Mouse (Mus musculus) MEL (cell line): ENCODE data around the gene Chst12. TPM values are rescaled to one million over a fixed set of nuclear protein-coding genes. Genes with fewer than 3 reads are reported as not detected.

Experiments
- DNase-seq: peaks from one replicate; pipeline ENCODE4 v3.0.0; 2011; ENCODE audit warnings: low read depth, low spot score
- H3K27ac ChIP-seq: 2 replicates; pipeline ENCODE4 v1.5.1; 2012; ENCODE audit warnings: low read depth, mild to moderate bottlenecking, control low read depth, low read length, moderate library complexity; ENCODE audit not compliant: control insufficient read depth
- H3K27me3 ChIP-seq, 2 experiments: fragments of 150-350 bp in 1 of 2; sonication (generic) in 1 of 2; 2 replicates each; pipeline ENCODE4 v1.6.1; 2012; ENCODE audit warnings: low read length in 2 of 2, mild to moderate bottlenecking in 2 of 2, improper control_type of control experiment in 1 of 2, moderate library complexity in 1 of 2; ENCODE audit not compliant: insufficient read depth in 2 of 2, control insufficient read depth in 1 of 2
- H3K36me3 ChIP-seq, 2 experiments: 2 replicates each; pipeline ENCODE4 v1.6.1; 2012 to 2014; ENCODE audit warnings: low read length in 2 of 2, improper control_type of control experiment in 1 of 2, inconsistent platforms in 1 of 2, mild to moderate bottlenecking in 1 of 2; ENCODE audit not compliant: insufficient read depth in 2 of 2, control insufficient read depth in 1 of 2
- H3K4me1 ChIP-seq, 2 experiments: fragments of 150-350 bp in 1 of 2; sonication (generic) in 1 of 2; 2 replicates each; pipeline ENCODE4 v1.6.1; 2012; ENCODE audit warnings: low read length in 2 of 2, improper control_type of control experiment in 1 of 2, mild to moderate bottlenecking in 1 of 2; ENCODE audit not compliant: insufficient read depth in 2 of 2, control insufficient read depth in 1 of 2
- H3K4me3 ChIP-seq, 2 experiments: fragments of 150-350 bp in 1 of 2; sonication (generic) in 1 of 2; 2 replicates each; pipeline ENCODE4 v1.5.1; 2012; ENCODE audit warnings: low read depth in 2 of 2, low read length in 2 of 2, mild to moderate bottlenecking in 2 of 2, moderate library complexity in 2 of 2, control low read depth in 1 of 2, improper control_type of control experiment in 1 of 2; ENCODE audit not compliant: control insufficient read depth in 1 of 2, insufficient read depth in 1 of 2
- H3K79me2 ChIP-seq: 2 replicates; pipeline ENCODE4 v1.6.1; 2012; ENCODE audit warnings: mild to moderate bottlenecking, low read length, moderate library complexity; ENCODE audit not compliant: control insufficient read depth, poor library complexity, insufficient read depth
- H3K9ac ChIP-seq: 2 replicates; pipeline ENCODE4 v1.6.1; 2012; ENCODE audit warnings: low read depth, mild to moderate bottlenecking, control low read depth, low read length, moderate library complexity; ENCODE audit not compliant: control insufficient read depth, poor library complexity, severe bottlenecking
- H3K9me3 ChIP-seq: fragments of 150-350 bp; sonication (generic); replicated peaks from 2 replicates; pipeline ENCODE4 v1.6.1; 2012; ENCODE audit warnings: mild to moderate bottlenecking, low read length, improper control_type of control experiment, moderate library complexity; ENCODE audit not compliant: insufficient read depth
- CHD2 ChIP-seq: IDR thresholded peaks from 2 replicates; pipeline ENCODE4 v1.6.1; 2011; ENCODE audit warnings: low read length, improper control_type of control experiment
- CTCF ChIP-seq, 3 experiments: IDR thresholded peaks in 2 of 3; conservative IDR thresholded peaks in 1 of 3; 2 replicates each; pipeline ENCODE4 v1.5.1; 2011 to 2012; ENCODE audit warnings: low read length in 3 of 3, low read depth in 2 of 3, mild to moderate bottlenecking in 2 of 3, improper control_type of control experiment in 1 of 3, inconsistent platforms in 1 of 3, mixed read lengths in 1 of 3, moderate library complexity in 1 of 3; ENCODE audit not compliant: control insufficient read depth in 1 of 3, insufficient read depth in 1 of 3, poor library complexity in 1 of 3, severe bottlenecking in 1 of 3
- E2F4 ChIP-seq: IDR thresholded peaks from 2 replicates; pipeline ENCODE4 v1.6.1; 2011; ENCODE audit warnings: low read depth, low read length, improper control_type of control experiment, borderline replicate concordance
- ELF1 ChIP-seq: IDR thresholded peaks from 2 replicates; pipeline ENCODE4 v1.6.1; 2014; ENCODE audit warnings: low read depth, mild to moderate bottlenecking, inconsistent platforms, low read length, improper control_type of control experiment, moderate library complexity
- EP300 ChIP-seq, 2 experiments: IDR thresholded peaks; 2 replicates each; pipeline ENCODE4 v1.6.1; 2011; ENCODE audit warnings: improper control_type of control experiment in 2 of 2, low read length in 2 of 2, low read depth in 1 of 2, mild to moderate bottlenecking in 1 of 2
- GABPA ChIP-seq: IDR thresholded peaks from 2 replicates; pipeline ENCODE4 v1.6.1; 2012; ENCODE audit warnings: low read depth, mild to moderate bottlenecking, inconsistent platforms, low read length, improper control_type of control experiment, moderate library complexity
- GATA1 ChIP-seq: IDR thresholded peaks from 2 replicates; pipeline ENCODE4 v1.6.1; 2011; ENCODE audit warnings: low read depth, low read length, improper control_type of control experiment
- KAT2A ChIP-seq: conservative IDR thresholded peaks from 2 replicates; pipeline ENCODE4 v1.6.1; 2012; ENCODE audit warnings: low read depth, low read length, improper control_type of control experiment, inconsistent platforms
- MAFK ChIP-seq: IDR thresholded peaks from 2 replicates; pipeline ENCODE4 v1.6.1; 2011; ENCODE audit warnings: low read depth, mild to moderate bottlenecking, low read length, improper control_type of control experiment, borderline replicate concordance
- MAX ChIP-seq: IDR thresholded peaks from 2 replicates; pipeline ENCODE4 v1.6.1; 2011; ENCODE audit warnings: low read length, improper control_type of control experiment
- MXI1 ChIP-seq: IDR thresholded peaks from 2 replicates; pipeline ENCODE4 v1.6.1; 2011; ENCODE audit warnings: mild to moderate bottlenecking, low read depth, low read length, improper control_type of control experiment
- MYC ChIP-seq: IDR thresholded peaks from 2 replicates; pipeline ENCODE4 v1.6.1; 2011; ENCODE audit warnings: low read depth, mild to moderate bottlenecking, low read length, improper control_type of control experiment, moderate library complexity
- NRF1 ChIP-seq: IDR thresholded peaks from 2 replicates; pipeline ENCODE4 v1.6.1; 2014; ENCODE audit warnings: low read depth, mild to moderate bottlenecking, inconsistent platforms, low read length, improper control_type of control experiment, moderate library complexity; ENCODE audit not compliant: poor library complexity, insufficient read depth, severe bottlenecking
- POLR2A ChIP-seq, 2 experiments: IDR thresholded peaks; 2 replicates each; pipeline ENCODE4 v1.6.1; 2011 to 2012; ENCODE audit warnings: low read length in 2 of 2, mild to moderate bottlenecking in 2 of 2, control low read depth in 1 of 2, improper control_type of control experiment in 1 of 2, low read depth in 1 of 2, moderate library complexity in 1 of 2; ENCODE audit not compliant: control insufficient read depth in 1 of 2, insufficient read depth in 1 of 2, poor library complexity in 1 of 2
- POLR2AphosphoS5 ChIP-seq: IDR thresholded peaks from 2 replicates; pipeline ENCODE4 v1.6.1; 2012; ENCODE audit warnings: low read depth, borderline replicate concordance, mild to moderate bottlenecking, inconsistent platforms, low read length, moderate library complexity, mixed read lengths
- SIN3A ChIP-seq: IDR thresholded peaks from 2 replicates; pipeline ENCODE4 v1.6.1; 2012; ENCODE audit warnings: low read length, improper control_type of control experiment, inconsistent platforms
- UBTF ChIP-seq: IDR thresholded peaks from 2 replicates; pipeline ENCODE4 v1.6.1; 2012; ENCODE audit warnings: low read depth, mild to moderate bottlenecking, inconsistent platforms, low read length, improper control_type of control experiment, moderate library complexity, borderline replicate concordance; ENCODE audit not compliant: insufficient read depth
- USF1 ChIP-seq: IDR thresholded peaks from 2 replicates; pipeline ENCODE4 v1.6.1; 2014; ENCODE audit warnings: low read depth, mild to moderate bottlenecking, inconsistent platforms, low read length, improper control_type of control experiment, moderate library complexity
- USF2 ChIP-seq, 2 experiments: IDR thresholded peaks; 2 replicates each; pipeline ENCODE4 v1.6.1; 2011 to 2012; ENCODE audit warnings: improper control_type of control experiment in 2 of 2, low read length in 2 of 2, borderline replicate concordance in 1 of 2, inconsistent platforms in 1 of 2, low read depth in 1 of 2, mild to moderate bottlenecking in 1 of 2; ENCODE audit not compliant: insufficient read depth in 1 of 2
- ZC3H11A ChIP-seq: IDR thresholded peaks from 2 replicates; pipeline ENCODE4 v1.6.1; 2012; ENCODE audit warnings: low read depth, mild to moderate bottlenecking, inconsistent platforms, low read length, improper control_type of control experiment
- polyA plus RNA-seq, 2 experiments: library from polyadenylated mRNA; stranded (reverse) in 1 of 2; unstranded in 1 of 2; fragments of >175 nt in 1 of 2; fragments of >200 nt in 1 of 2; gene quantifications; 2 replicates each; pipeline versions ENCODE4 v1.2.1 to v1.2.4; 2012; ENCODE audit warnings: low replicate concordance in 2 of 2, low read depth in 1 of 2; ENCODE audit not compliant: insufficient read length in 2 of 2, insufficient read depth in 1 of 2, missing spikeins in 1 of 2
- total RNA-seq: library from RNA; depleted of rRNA; stranded (reverse); fragments of 300-350 nt; gene quantifications from 2 replicates; pipeline ENCODE4 v1.2.3, GENCODE M21; 2012

The Chst12 gene
- total and polyA plus RNA-seq, 3 experiments, result 4.1 to 8.6 TPM; not detected in 1

- Histone ChIP-seq H3K79me2 (no peaks in the 10 kb centered on the region), H3K4me3 (no peak overlapping the region), H3K4me1 (peaks cover 5 to 16% of the 10 kb centered on the region in 2 experiments; a peak in 3 of 4 replicates), H3K27ac (no peak overlapping the region), H3K9me3 (no peaks in the 10 kb centered on the region), H3K36me3 (peaks cover 0 to 5% of the 10 kb centered on the region in 2 experiments; a peak in 2 of 4 replicates), H3K9ac (no peak overlapping the region)
- no peak for DNase-seq
- TF ChIP-seq CHD2 (no peak), E2F4 (no peak), ZC3H11A (no peak), USF1 (no peak), MXI1 (no peak), MAX (0 out of 2 replicates have a peak, but pooled peaks have one; percentile 26), EP300 (IDR thresholded peaks at IDR 0.05; ENCODE audit: low read depth in 1 of 2, low read length in 2 of 2) (no peak), MAFK (no peak), CTCF (IDR thresholded peaks at IDR 0.05 in 2 of 3, conservative IDR thresholded peaks at IDR 0.05 in 1 of 3; ENCODE audit: control insufficient read depth in 1 of 3, insufficient read depth in 1 of 3, low read depth in 2 of 3, low read length in 3 of 3, poor library complexity in 1 of 3, severe bottlenecking in 1 of 3) (peak in 2 of 3 experiments; percentile 20 to 23; a peak in 1 of 6 replicates), USF2 (IDR thresholded peaks at IDR 0.05; ENCODE audit: borderline replicate concordance in 1 of 2, insufficient read depth in 1 of 2, low read depth in 1 of 2, low read length in 2 of 2) (no peak), SIN3A (no peak), GABPA (no peak), POLR2A (IDR thresholded peaks at IDR 0.05; ENCODE audit: control insufficient read depth in 1 of 2, insufficient read depth in 1 of 2, low read depth in 1 of 2, low read length in 2 of 2, poor library complexity in 1 of 2) (no peak), UBTF (no peak), NRF1 (no peak)
- TF ChIP-seq, all 39 proteins: peak for 2
- H3K27me3 ChIP-seq, result no peaks in the 10 kb centered on the region; a peak in 1 of 4 replicates
Measured at GRCm38 (mm10) chr5:140570223-140570870, 65.0 kb downstream of the Chst12 start.

GRCm38 (mm10) chr5:140571201-140571600 lies 65.9 kb downstream of the Chst12 start:
- H3K9ac ChIP-seq, result no peak overlapping the region
- no peaks in the 10 kb centered on the region for H3K79me2 ChIP-seq
- DNase-seq, result no peak
- TF ChIP-seq KAT2A, result no peak
- TF ChIP-seq POLR2AphosphoS5, result no peak
- no peak for TF ChIP-seq SIN3A
- TF ChIP-seq GATA1, result no peak
- TF ChIP-seq MAX, result no peak
- TF ChIP-seq MYC, result no peak
- TF ChIP-seq GABPA, result no peak
- TF ChIP-seq ELF1, result no peak
- no peak for TF ChIP-seq EP300 (IDR thresholded peaks at IDR 0.05; ENCODE audit: low read depth in 1 of 2, low read length in 2 of 2)
- no peak for TF ChIP-seq UBTF
- no peak overlapping the region for H3K27ac ChIP-seq
- H3K4me1 ChIP-seq, result peaks cover 5 to 16% of the 10 kb centered on the region in 2 experiments; a peak in 3 of 4 replicates
- H3K36me3 ChIP-seq, result peaks cover 0 to 5% of the 10 kb centered on the region in 2 experiments; a peak in 2 of 4 replicates
- H3K9me3 ChIP-seq, result no peaks in the 10 kb centered on the region
- H3K4me3 ChIP-seq, result no peak overlapping the region
- no peaks in the 10 kb centered on the region; a peak in 1 of 4 replicates for H3K27me3 ChIP-seq
